Comparison of ENCODE assay signal across 13 mouse cellular contexts in genomic region chr14:123081016-123081714, GRCm38 (mm10).
"Had no signal": no experiment of that assay in that cellular context is flagged by ENCODE, and none has a peak within 500 bp of the region (broad histone marks: within the 10 kb centered on the region; RNA-seq: fewer than 3 reads in every experiment).

No protein-coding gene starts in this region.

- H3K4me3 ChIP-seq: limb, embryonic 13.5 days; midbrain, embryonic 13.5 days; neural tube, embryonic 13.5 days had no signal

- H3K9ac ChIP-seq: limb, embryonic 13.5 days; midbrain, embryonic 13.5 days; neural tube, embryonic 13.5 days had no signal

- H3K27me3 ChIP-seq: limb, embryonic 13.5 days; midbrain, embryonic 13.5 days; neural tube, embryonic 13.5 days had no signal

- H3K9me3 ChIP-seq: limb, embryonic 13.5 days; midbrain, embryonic 13.5 days; neural tube, embryonic 13.5 days had no signal

- H3K36me3 ChIP-seq: limb, embryonic 13.5 days; midbrain, embryonic 13.5 days; neural tube, embryonic 13.5 days had no signal

- H3K4me1 ChIP-seq: midbrain, embryonic 13.5 days; neural tube, embryonic 13.5 days had no signal

- H3K4me2 ChIP-seq: limb, embryonic 13.5 days; midbrain, embryonic 13.5 days; neural tube, embryonic 13.5 days had no signal

- DNase-seq: kidney, adult 18-20 months; kidney, postnatal 10 days; kidney, postnatal 4 days; left cerebral cortex, postnatal 4 days; lung, adult 18-20 months; lung, postnatal 36 days; right cerebral cortex, adult 18-20 months; right cerebral cortex, postnatal 25 days; thymus, postnatal 4 days had no signal

- ATAC-seq: midbrain, embryonic 13.5 days had no signal

- H3K27ac ChIP-seq: limb, embryonic 13.5 days; midbrain, embryonic 13.5 days; neural tube, embryonic 13.5 days; stomach, postnatal 0 days had no signal
